ENCODE assay signal across 33 mouse cellular contexts in the genomic region with DNA sequence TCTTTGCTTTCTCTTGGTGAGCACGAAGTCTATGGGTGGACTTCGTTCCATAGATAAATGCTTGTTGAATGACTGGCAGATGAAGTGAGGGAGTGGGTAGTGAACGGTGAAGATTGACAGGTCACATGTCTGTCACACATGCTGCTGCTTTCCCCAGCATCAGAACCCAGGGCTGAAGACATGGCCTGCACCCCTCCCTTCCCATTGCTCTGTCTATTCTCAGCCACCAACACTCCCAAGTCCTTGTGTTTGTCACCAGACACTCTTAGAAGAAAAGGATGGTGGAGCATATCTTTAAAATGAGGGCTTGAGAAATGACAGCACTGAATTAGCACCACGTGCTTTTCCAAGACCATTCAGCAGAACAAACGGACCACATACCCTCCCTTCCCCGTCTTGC.
"Had no signal": no experiment of that assay in that cellular context is flagged by ENCODE, and none has a peak within 500 bp of the region (broad histone marks: within the 10 kb centered on the region; RNA-seq: fewer than 3 reads in every experiment).

No protein-coding gene starts in this region.

- H3K9ac ChIP-seq: heart, embryonic 13.5 days; heart, embryonic 15.5 days; hindbrain, embryonic 12.5 days; hindbrain, embryonic 13.5 days; hindbrain, embryonic 14.5 days; hindbrain, embryonic 15.5 days; intestine, embryonic 15.5 days; kidney, embryonic 15.5 days had no signal

- H3K4me1 ChIP-seq: hindbrain, embryonic 13.5 days; hindbrain, embryonic 15.5 days had no signal

- H3K9me3 ChIP-seq: heart, embryonic 13.5 days; heart, embryonic 15.5 days; hindbrain, embryonic 10.5 days; hindbrain, embryonic 12.5 days; hindbrain, embryonic 13.5 days; hindbrain, embryonic 15.5 days; intestine, embryonic 15.5 days; kidney, embryonic 15.5 days had no signal

- H3K27me3 ChIP-seq: heart, embryonic 13.5 days; heart, embryonic 15.5 days; hindbrain, embryonic 12.5 days; hindbrain, embryonic 13.5 days; hindbrain, embryonic 15.5 days; intestine, embryonic 15.5 days; kidney, embryonic 15.5 days had no signal

- H3K4me2 ChIP-seq: heart, embryonic 11.5 days; heart, embryonic 13.5 days; heart, embryonic 15.5 days; hindbrain, embryonic 12.5 days; hindbrain, embryonic 13.5 days; hindbrain, embryonic 14.5 days; hindbrain, embryonic 15.5 days; intestine, embryonic 15.5 days; kidney, embryonic 15.5 days had no signal

- H3K36me3 ChIP-seq: heart, embryonic 13.5 days; heart, embryonic 15.5 days; hindbrain, embryonic 10.5 days; hindbrain, embryonic 12.5 days; hindbrain, embryonic 13.5 days; hindbrain, embryonic 15.5 days; intestine, embryonic 15.5 days; kidney, embryonic 15.5 days had no signal

- DNase-seq: heart, postnatal 14 days; heart, postnatal 36 days; heart, postnatal 4 days; kidney, adult 11 months; kidney, adult 18-20 months; kidney, adult 2 months; kidney, adult 8-10 months; kidney, adult 9 months; kidney, postnatal 10 days; kidney, postnatal 14 days; kidney, postnatal 25 days; kidney, postnatal 36 days; kidney, postnatal 4 days; layer of hippocampus, adult 9-11 months; layer of hippocampus, postnatal 36 days had no signal

- H3K4me3 ChIP-seq: heart, embryonic 13.5 days; heart, embryonic 15.5 days; hindbrain, embryonic 10.5 days; hindbrain, embryonic 12.5 days; hindbrain, embryonic 13.5 days; hindbrain, embryonic 15.5 days; intestine, embryonic 15.5 days; kidney, embryonic 15.5 days; layer of hippocampus, adult 2 months; left cerebral cortex, adult 2 months had no signal

- H3K27ac ChIP-seq: heart, embryonic 13.5 days; heart, embryonic 15.5 days; hindbrain, embryonic 10.5 days; hindbrain, embryonic 12.5 days; hindbrain, embryonic 13.5 days; hindbrain, embryonic 14.5 days; hindbrain, embryonic 15.5 days; hindbrain, postnatal 0 days; intestine, embryonic 15.5 days; kidney, embryonic 15.5 days; kidney, postnatal 0 days; layer of hippocampus, adult 2 months; left cerebral cortex, adult 2 months had no signal

- ATAC-seq: hindbrain, embryonic 16.5 days; hindbrain, postnatal 0 days; inflammation-experienced regulatory T-cells, adult 6 months; intestine, embryonic 15.5 days; intestine, embryonic 16.5 days; intestine, postnatal 0 days had no signal
